Mouse (Mus musculus) thymus, postnatal 36 days (tissue): ENCODE results near the gene Commd7.
"Not testable (repeated sequence)": the region's sequence is repeated elsewhere in the genome, so short reads cannot be mapped to it uniquely, and the experiment has no call there.

Experiments
- DNase-seq, 2 experiments: peaks; one replicate each; pipeline ENCODE4 v3.0.0; 2022; ENCODE audit warnings: mixed read lengths in 2 of 2

Gene Commd7

GRCm38 (mm10) chr2:153631976-153632870 is at the start of gene Commd7:
Gene Commd7, minus strand, starts transcription at chr2:153632781.
- peak; percentile 86 to 88 for DNase-seq

- DNase-seq: no peak
Observed at GRCm38 (mm10) chr2:153679959-153680358, 47.4 kb upstream of the Commd7 start.

- no peak for DNase-seq
Observed at GRCm38 (mm10) chr2:153677550-153677949, 45.0 kb upstream of the Commd7 start.

GRCm38 (mm10) chr2:153676944-153677343 is 44.4 kb upstream of the Commd7 start:
- DNase-seq: no peak

GRCm38 (mm10) chr2:153675364-153675763 is 42.8 kb upstream of the Commd7 start:
- DNase-seq: not testable (repeated sequence)

GRCm38 (mm10) chr2:153672619-153673018 is 40.0 kb upstream of the Commd7 start:
- no peak for DNase-seq

GRCm38 (mm10) chr2:153670111-153670510 is 37.5 kb upstream of the Commd7 start:
- no peak for DNase-seq

- no peak for DNase-seq
Observed at GRCm38 (mm10) chr2:153668754-153669376, 36.3 kb upstream of the Commd7 start.

- DNase-seq: no peak
Observed at GRCm38 (mm10) chr2:153665401-153665800, 32.8 kb upstream of the Commd7 start.

- DNase-seq: no peak
Observed at GRCm38 (mm10) chr2:153660616-153661015, 28.0 kb upstream of the Commd7 start.

GRCm38 (mm10) chr2:153657659-153658058 is 25.1 kb upstream of the Commd7 start:
- DNase-seq: not testable (repeated sequence)

GRCm38 (mm10) chr2:153651681-153652080 is 19.1 kb upstream of the Commd7 start:
- no peak for DNase-seq

GRCm38 (mm10) chr2:153650014-153650687 is 17.6 kb upstream of the Commd7 start:
- peak; percentile 35 to 54 for DNase-seq

GRCm38 (mm10) chr2:153649298-153650013 is 16.9 kb upstream of the Commd7 start, which contains the start of gene Dnmt3b:
Gene Dnmt3b, plus strand, starts transcription at chr2:153649450.
- peak; percentile 48 to 49 for DNase-seq

GRCm38 (mm10) chr2:153648773-153649297 is 16.3 kb upstream of the Commd7 start:
- no peak for DNase-seq

GRCm38 (mm10) chr2:153642999-153643398 is 10.4 kb upstream of the Commd7 start:
- DNase-seq: no peak

- DNase-seq: no peak
Observed at GRCm38 (mm10) chr2:153642496-153642895, 9.9 kb upstream of the Commd7 start.

GRCm38 (mm10) chr2:153638977-153639680 is 6.5 kb upstream of the Commd7 start:
- DNase-seq: peak in 1 of 2 experiments; percentile 26

- DNase-seq: no peak
Observed at GRCm38 (mm10) chr2:153633259-153633658, 678 bp upstream of the Commd7 start.

GRCm38 (mm10) chr2:153632871-153633226 is 268 bp upstream of the Commd7 start:
- DNase-seq: no peak

- no peak for DNase-seq
Observed at GRCm38 (mm10) chr2:153630950-153631349, 1.6 kb downstream of the Commd7 start.

GRCm38 (mm10) chr2:153622449-153622848 is 10.1 kb downstream of the Commd7 start:
- no peak for DNase-seq
